Mouse (Mus musculus) layer of hippocampus, adult 8-10 months (tissue): ENCODE results near the gene Olfr749. TPM values are rescaled to one million over a fixed set of nuclear protein-coding genes. Genes with fewer than 3 reads are reported as not detected.
"Not testable (repeated sequence)": the region's sequence is repeated elsewhere in the genome, so short reads cannot be mapped to it uniquely, and the experiment has no call there.

Experiments used
- DNase-seq, 2 experiments: peaks; one replicate each; pipeline ENCODE4 v3.0.0; 2022; ENCODE audit warnings: low spot score in 2 of 2
- total RNA-seq, 4 experiments: library from RNA; stranded (reverse); gene quantifications; 2 replicates each; pipeline ENCODE4 v1.2.4; 2022

The Olfr749 gene
- not detected for total RNA-seq

DNA sequence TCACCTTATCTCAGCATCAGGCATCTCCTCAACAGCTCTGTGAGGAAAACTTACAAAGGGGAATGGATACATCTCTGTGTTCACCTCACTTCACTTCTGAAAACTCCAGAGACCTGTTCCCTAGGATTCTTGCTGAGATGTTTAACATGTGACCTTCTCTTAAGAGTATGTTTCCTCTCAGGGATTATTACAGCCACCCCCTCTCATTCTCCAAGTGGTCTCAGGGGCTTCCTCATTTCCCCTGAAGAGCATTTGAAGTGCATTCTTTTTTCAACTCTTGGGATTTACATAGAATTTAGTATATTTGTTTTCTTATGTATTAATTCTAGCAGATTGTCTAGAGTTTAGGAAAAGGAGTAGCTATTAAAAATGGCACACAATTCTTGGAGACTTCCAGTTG is at the start of gene Olfr749:
Olfr749 (minus strand) TSS at position 101 of the 400 bp plus-strand sequence.
- DNase-seq = no peak

- no peak for DNase-seq
Measured at GRCm38 (mm10) chr14:50788157-50788556, 43.3 kb upstream of the Olfr749 start.

DNA sequence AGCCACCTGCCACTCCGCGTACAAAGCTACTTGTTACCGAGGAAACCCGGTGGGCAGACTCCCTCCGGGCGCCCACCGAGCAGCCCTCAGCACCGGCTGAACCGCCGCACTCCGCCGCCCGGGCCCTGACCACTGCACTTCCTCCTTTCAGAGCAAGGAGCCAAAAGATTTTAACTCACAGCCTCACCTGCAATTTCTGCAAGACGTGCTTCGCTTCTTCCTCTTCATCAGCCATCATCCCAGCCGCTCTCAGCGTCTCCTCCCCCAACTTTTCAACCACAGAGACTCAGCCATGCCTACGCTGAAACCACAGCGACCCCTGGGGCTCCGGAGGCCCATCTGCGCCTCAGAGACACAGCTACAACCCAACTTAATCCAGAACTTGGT is 40.4 kb upstream of the Olfr749 start, which contains the start of gene Ttc5:
Ttc5 (minus strand) TSS at position 269 of the 387 bp plus-strand sequence.
- peak; percentile 79 to 90 for DNase-seq

GRCm38 (mm10) chr14:50784391-50785250 is 39.7 kb upstream of the Olfr749 start:
- DNase-seq = no peak

- DNase-seq = no peak
Measured at GRCm38 (mm10) chr14:50782166-50782565, 37.3 kb upstream of the Olfr749 start.

DNA sequence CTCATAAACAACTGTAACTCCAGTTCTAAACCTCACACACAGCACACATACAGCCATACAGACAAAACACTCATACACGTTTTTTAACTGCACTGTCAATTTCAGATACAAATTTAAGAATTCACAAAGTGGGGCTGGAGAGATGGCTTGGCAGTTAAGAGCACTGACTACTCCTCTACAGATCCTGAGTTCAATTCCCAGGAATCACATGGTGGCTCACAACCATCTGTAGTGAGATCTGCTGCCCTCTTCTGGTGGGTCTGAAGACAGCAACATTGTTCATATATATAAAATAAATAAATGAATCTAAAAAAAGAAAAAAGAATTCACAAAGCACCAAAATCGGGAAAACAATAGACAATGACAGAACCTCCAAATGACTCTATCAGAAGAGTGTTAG is 26.4 kb upstream of the Olfr749 start:
- DNase-seq = no peak

GRCm38 (mm10) chr14:50765736-50766135 is 20.8 kb upstream of the Olfr749 start:
- no peak for DNase-seq

DNA sequence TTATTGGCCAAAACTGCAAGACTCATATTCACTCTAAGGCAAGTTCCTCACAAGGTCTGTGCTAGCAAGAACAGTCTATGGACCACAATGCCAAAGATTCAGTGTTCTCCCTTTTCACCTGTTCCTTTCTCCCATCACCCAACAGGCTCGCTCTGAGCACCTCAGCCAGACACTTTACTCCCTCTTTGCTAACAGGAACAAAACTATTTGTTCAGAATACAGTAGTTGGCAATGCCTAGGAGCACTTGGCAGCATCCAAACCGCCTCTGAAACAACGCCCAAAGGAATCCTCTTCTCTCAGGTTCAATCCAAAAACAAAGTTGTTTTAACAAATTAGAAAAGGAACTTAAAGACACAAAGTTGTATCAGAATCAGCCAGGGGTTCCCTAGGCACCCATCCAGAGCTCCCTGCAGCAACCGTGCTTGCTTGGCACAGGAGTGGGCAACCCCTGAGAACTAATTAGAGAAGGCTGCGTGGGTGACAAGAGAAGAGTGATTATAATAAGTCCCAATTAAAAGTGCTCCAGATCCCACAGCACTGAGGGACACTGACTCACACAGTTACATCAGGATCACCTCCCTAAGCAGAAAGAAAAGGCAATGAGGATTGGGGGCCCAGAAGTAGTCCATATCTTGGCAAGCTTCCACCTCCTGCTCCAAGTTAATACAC is 13.7 kb upstream of the Olfr749 start:
- peak; percentile 28 to 29 for DNase-seq

- no peak for DNase-seq
Measured at GRCm38 (mm10) chr14:50741584-50741983, 3.3 kb downstream of the Olfr749 start.

- no peak for DNase-seq
Measured at GRCm38 (mm10) chr14:50740334-50740733, 4.6 kb downstream of the Olfr749 start.

DNA sequence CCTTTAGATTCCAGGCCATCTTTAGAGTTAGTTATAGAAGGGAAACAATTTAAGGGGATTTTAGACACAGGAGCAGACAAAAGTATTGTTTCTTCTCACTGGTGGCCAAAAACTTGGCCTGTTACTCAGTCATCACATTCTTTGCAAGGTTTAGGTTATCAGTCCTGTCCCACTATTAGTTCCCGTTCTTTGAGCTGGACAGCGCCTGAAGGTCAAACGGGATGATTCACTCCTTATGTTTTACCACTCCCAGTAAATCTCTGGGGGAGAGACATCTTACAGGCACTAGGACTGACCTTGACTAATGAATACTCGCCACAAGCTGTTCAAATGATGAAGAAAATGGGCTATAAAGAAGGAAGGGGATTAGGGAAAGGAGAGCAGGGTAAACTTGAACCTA is 22.5 kb downstream of the Olfr749 start:
- not testable (repeated sequence) for DNase-seq

- DNase-seq = not testable (repeated sequence)
Measured at GRCm38 (mm10) chr14:50719875-50720274, 25.0 kb downstream of the Olfr749 start.

- no peak for DNase-seq
Measured at GRCm38 (mm10) chr14:50707073-50707472, 37.8 kb downstream of the Olfr749 start, which contains the start of gene Olfr748. Gene Olfr748, plus strand, starts transcription at chr14:50707373.

DNA sequence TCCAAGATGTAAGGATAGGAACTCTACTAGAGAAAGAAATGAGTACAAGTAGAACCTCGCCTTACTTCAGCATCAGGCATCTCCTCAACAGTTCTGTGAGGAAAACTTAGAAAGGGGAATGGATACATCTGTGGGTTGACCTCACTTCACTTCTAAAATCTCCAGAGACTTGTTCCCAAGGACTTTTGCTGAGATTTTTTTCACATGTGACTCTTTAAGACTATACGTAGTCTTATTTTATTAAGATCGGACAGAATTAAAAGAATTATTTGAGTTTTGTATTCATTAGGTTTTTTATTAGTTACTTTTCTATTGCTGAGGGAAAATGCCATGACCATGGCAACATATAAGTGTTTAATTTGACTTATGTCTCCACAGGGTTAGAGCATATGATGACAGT is 51.8 kb downstream of the Olfr749 start, which contains the start of gene Olfr747:
Olfr747 (minus strand) TSS at position 101 of the 400 bp plus-strand sequence.
- no peak for DNase-seq

Other genes starting within 250 kb of the Olfr749 start
- not detected for gene Olfr742, start 241.5 kb downstream of the Olfr749 start, total RNA-seq
- gene Olfr743, start 223.3 kb downstream of the Olfr749 start, total RNA-seq = not detected
- gene Olfr744, start 130.2 kb downstream of the Olfr749 start, total RNA-seq = not detected
- gene Olfr745, start 105.7 kb downstream of the Olfr749 start, total RNA-seq = not detected
- not detected for gene Olfr746, start 98.0 kb downstream of the Olfr749 start, total RNA-seq
- not detected for gene Olfr747, start 51.9 kb downstream of the Olfr749 start, total RNA-seq
- gene Olfr748, start 37.7 kb downstream of the Olfr749 start, total RNA-seq = not detected
- 10 to 100 TPM; 62.3 to 73.2 (median 64.0) TPM for gene Ttc5, start 40.4 kb upstream of the Olfr749 start, total RNA-seq
- gene Ccnb1ip1, start 62.6 kb upstream of the Olfr749 start, total RNA-seq = under 1 TPM in 1 of 4 experiments, not detected in 3; 0.55 TPM
- 10 to 100 TPM; 27.2 to 29.0 (median 28.7) TPM for gene Parp2, start 62.7 kb upstream of the Olfr749 start, total RNA-seq
- 1 to 10 TPM; 5.1 to 8.0 (median 7.4) TPM for gene Tep1, start 125.5 kb upstream of the Olfr749 start, total RNA-seq
- 1 to 10 TPM; 5.1 to 6.4 (median 5.8) TPM for gene Klhl33, start 152.4 kb upstream of the Olfr749 start, total RNA-seq
- 10 to 100 TPM; 30.4 to 37.1 (median 34.9) TPM for gene Osgep, start 179.8 kb upstream of the Olfr749 start, total RNA-seq
- gene Apex1, start 179.9 kb upstream of the Olfr749 start, total RNA-seq = 10 to 100 TPM; 61.2 to 67.5 (median 64.1) TPM
- 100 to 1,000 TPM in 1 of 4 experiments, 10 to 100 TPM in 3; 87.5 to 104 (median 94.3) TPM for gene Pip4p1, start 185.8 kb upstream of the Olfr749 start, total RNA-seq
- 10 to 100 TPM; 14.9 to 21.4 (median 18.2) TPM for gene Pnp, start 186.0 kb upstream of the Olfr749 start, total RNA-seq
- 10 to 100 TPM in 3 of 4 experiments, 1 to 10 TPM in 1; 8.5 to 15.5 (median 10.8) TPM for gene Gm49342, start 199.4 kb upstream of the Olfr749 start, total RNA-seq
- 1 to 10 TPM; 1.3 to 2.0 (median 1.5) TPM for gene Pnp2, start 210.9 kb upstream of the Olfr749 start, total RNA-seq